Mouse (Mus musculus) spleen, adult 2 months (tissue): ENCODE measurements around the gene A930004D18Rik.

Experiments
- CTCF ChIP-seq: fragments of 200-500 bp; IDR thresholded peaks from 2 replicates; pipeline ENCODE4 v1.5.1; 2011; ENCODE audit warnings: mild to moderate bottlenecking, inconsistent platforms; ENCODE audit not compliant: insufficient read depth, insufficient read length, insufficient replicate concordance; ENCODE audit errors: extremely low read depth
- POLR2A ChIP-seq: fragments of 200-500 bp; IDR thresholded peaks from 2 replicates; pipeline ENCODE4 v1.6.1; 2011; ENCODE audit warnings: low read depth, low read length, inconsistent platforms

DNA sequence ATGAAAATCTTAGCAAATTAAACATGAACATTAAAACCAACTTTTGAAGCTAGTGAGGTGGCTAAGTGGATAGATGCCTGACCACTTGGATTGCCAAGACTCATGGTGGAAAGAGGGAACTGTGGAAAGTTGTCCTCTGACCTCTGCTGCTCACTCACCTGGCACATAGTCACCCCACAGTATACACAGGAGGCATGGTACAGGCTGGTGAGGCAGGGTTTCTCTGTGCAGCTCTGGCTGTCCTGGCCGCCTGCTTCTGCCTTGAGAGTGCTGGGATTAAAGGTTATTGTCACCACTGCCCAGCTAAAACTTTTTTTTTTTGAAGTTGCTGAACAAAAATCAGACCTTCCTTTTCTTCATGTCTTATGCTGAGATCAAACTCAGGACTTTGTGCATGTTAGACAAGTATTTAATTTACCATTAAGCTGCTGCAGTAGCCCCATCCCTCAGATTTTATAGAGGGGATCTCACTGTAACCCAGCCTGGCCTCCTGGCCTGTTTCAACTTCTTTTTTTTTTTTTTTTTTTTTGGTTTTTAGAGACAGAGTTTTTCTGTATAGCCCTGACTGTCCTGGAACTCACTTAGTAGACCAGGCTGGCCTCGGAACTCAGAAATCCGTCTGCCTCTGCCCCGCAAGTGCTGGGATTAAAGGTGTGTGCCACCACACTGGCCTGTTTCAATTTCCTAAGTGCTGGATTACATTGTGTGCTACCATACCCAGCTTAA lies 30.7 kb upstream of the A930004D18Rik start:
- TF ChIP-seq CTCF (no peak), POLR2A (no peak)
